Mouse (Mus musculus): Measurements from ENCODE around the gene Mbnl3. TPM values are rescaled to one million over a fixed set of nuclear protein-coding genes. Genes with fewer than 3 reads are reported as not detected.
A peak's percentile ranks its signal among the peaks of the same experiment; 100 is the strongest.

Mbnl3 gene
- 0.40 and 1.6 TPM in 2 replicates for polyA plus RNA-seq (2014; fragmentation: Nextera tagmentation; extraction: Ambion mirVana)

- Histone ChIP-seq H3K36me3 (ENCODE audit: control insufficient read depth, insufficient read depth, low read length) (no peaks in the 10 kb centered on the region), H3K9me3 (ENCODE audit: control insufficient read depth, low read length) (no peaks in the 10 kb centered on the region), H3K4me1 (ENCODE audit: control insufficient read depth, insufficient read depth, low read length) (no peaks in the 10 kb centered on the region), H3K27ac (replicated peaks; ENCODE audit: low read depth, low read length) (no peak within 1 kb of the TSS), H3K4me2 (ENCODE audit: low read length) (peak within 1 kb of the TSS; percentile 79), H3K4me3 (replicated peaks; ENCODE audit: low read depth, low read length) (peak within 1 kb of the TSS; percentile 48), H3K9ac (replicated peaks; ENCODE audit: low read length) (0 out of 2 replicates have a peak within 1 kb of the TSS, but pooled peaks have one; percentile 20), H3K27me3 (ENCODE audit: control insufficient read depth, insufficient read depth, low read length) (peaks cover 12% of the 10 kb centered on the region; the same call in 1 of the 2 replicates)
- ATAC-seq (ENCODE audit: low FRiP score, low TSS enrichment) (no peak), DNase-seq (no peak)
- 44% methylated on average over 11 of the region's 11 CpGs for WGBS
Measured at GRCm38 (mm10) chrX:51206432-51206831, at the start of gene Mbnl3. Mbnl3 (minus strand) TSS chrX:51206532.

DNA sequence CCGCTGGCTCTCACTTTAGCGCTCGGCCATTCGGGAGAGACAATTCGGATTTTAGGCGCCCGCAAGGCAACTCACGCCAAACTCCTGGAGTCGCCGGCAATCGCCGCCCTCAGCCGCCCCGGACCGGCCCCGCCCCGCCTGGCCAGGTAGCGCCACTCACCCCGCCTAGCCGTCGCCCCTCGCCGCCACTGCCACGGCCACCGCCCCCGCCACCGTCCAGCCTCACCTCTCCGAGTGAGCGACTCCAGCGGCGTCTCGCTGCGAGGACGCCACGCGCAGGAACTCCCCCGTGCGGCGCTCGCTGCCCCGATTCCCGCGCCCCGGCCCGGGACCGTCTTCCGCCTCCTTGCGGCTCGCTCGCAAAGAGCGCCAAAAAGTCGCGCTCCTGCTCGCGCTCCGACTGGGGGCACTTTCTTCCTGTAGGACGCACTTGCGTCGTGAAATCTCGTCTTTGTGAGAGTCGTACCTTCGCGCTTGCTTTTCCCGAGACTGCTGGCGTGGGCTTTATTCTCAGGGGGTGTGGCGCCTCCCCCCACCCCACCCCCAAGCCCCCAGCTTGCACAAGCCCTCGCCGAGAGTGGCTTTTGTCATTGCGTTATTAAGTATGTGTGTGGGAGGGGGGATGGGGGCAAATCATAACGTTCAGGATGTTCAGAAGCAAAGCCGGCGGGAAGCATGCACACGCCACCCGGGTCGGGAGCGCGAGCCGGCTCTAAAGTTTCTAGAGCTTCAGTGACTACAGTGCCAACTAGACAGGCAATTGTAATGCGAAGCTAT is 596 bp downstream of the Mbnl3 start:
- Histone ChIP-seq H3K36me3 (ENCODE audit: control insufficient read depth, insufficient read depth, low read length) (no peaks in the 10 kb centered on the region), H3K27me3 (ENCODE audit: control insufficient read depth, insufficient read depth, low read length) (peaks cover 12% of the 10 kb centered on the region; the same call in 1 of the 2 replicates), H3K4me3 (replicated peaks; ENCODE audit: low read depth, low read length) (peak overlapping the region; percentile 48), H3K9ac (replicated peaks; ENCODE audit: low read length) (0 out of 2 replicates have a peak overlapping the region, but pooled peaks have one; percentile 20), H3K27ac (replicated peaks; ENCODE audit: low read depth, low read length) (no peak overlapping the region), H3K9me3 (ENCODE audit: control insufficient read depth, low read length) (no peaks in the 10 kb centered on the region), H3K4me2 (ENCODE audit: low read length) (peak overlapping the region; percentile 79), H3K4me1 (ENCODE audit: control insufficient read depth, insufficient read depth, low read length) (no peaks in the 10 kb centered on the region)
- ATAC-seq (ENCODE audit: low FRiP score, low TSS enrichment) (peak; percentile 70), DNase-seq (peak; percentile 73)
- WGBS: 22% methylated on average over 79 of the region's 79 CpGs

GRCm38 (mm10) chrX:51204626-51205547 is 1.4 kb downstream of the Mbnl3 start:
- Histone ChIP-seq H3K27ac (replicated peaks; ENCODE audit: low read depth, low read length) (no peak overlapping the region), H3K4me2 (ENCODE audit: low read length) (peak overlapping the region; percentile 79), H3K9me3 (ENCODE audit: control insufficient read depth, low read length) (no peaks in the 10 kb centered on the region), H3K9ac (replicated peaks; ENCODE audit: low read length) (no peak overlapping the region; the same call in 1 of the 2 replicates), H3K36me3 (ENCODE audit: control insufficient read depth, insufficient read depth, low read length) (no peaks in the 10 kb centered on the region), H3K27me3 (ENCODE audit: control insufficient read depth, insufficient read depth, low read length) (peaks cover 12% of the 10 kb centered on the region; the same call in 1 of the 2 replicates), H3K4me1 (ENCODE audit: control insufficient read depth, insufficient read depth, low read length) (no peaks in the 10 kb centered on the region), H3K4me3 (replicated peaks; ENCODE audit: low read depth, low read length) (peak overlapping the region; percentile 48)
- WGBS: 25% methylated on average over 37 of the region's 67 CpGs
- ATAC-seq (ENCODE audit: low FRiP score, low TSS enrichment) (peak; percentile 87), DNase-seq (peak; percentile 57)

GRCm38 (mm10) chrX:51197012-51197411 is 9.3 kb downstream of the Mbnl3 start:
- ATAC-seq (ENCODE audit: low FRiP score, low TSS enrichment): no peak
- no peak for DNase-seq
- H3K4me2 ChIP-seq (ENCODE audit: low read length): no peak overlapping the region
- H3K9ac ChIP-seq (replicated peaks; ENCODE audit: low read length): no peak overlapping the region
- H3K4me1 ChIP-seq (ENCODE audit: control insufficient read depth, insufficient read depth, low read length): no peaks in the 10 kb centered on the region
- no peak overlapping the region for H3K4me3 ChIP-seq (replicated peaks; ENCODE audit: low read depth, low read length)
- H3K27ac ChIP-seq (replicated peaks; ENCODE audit: low read depth, low read length): no peak overlapping the region
- H3K27me3 ChIP-seq (ENCODE audit: control insufficient read depth, insufficient read depth, low read length): no peaks in the 10 kb centered on the region
- H3K36me3 ChIP-seq (ENCODE audit: control insufficient read depth, insufficient read depth, low read length): no peaks in the 10 kb centered on the region
- H3K9me3 ChIP-seq (ENCODE audit: control insufficient read depth, low read length): no peaks in the 10 kb centered on the region

DNA sequence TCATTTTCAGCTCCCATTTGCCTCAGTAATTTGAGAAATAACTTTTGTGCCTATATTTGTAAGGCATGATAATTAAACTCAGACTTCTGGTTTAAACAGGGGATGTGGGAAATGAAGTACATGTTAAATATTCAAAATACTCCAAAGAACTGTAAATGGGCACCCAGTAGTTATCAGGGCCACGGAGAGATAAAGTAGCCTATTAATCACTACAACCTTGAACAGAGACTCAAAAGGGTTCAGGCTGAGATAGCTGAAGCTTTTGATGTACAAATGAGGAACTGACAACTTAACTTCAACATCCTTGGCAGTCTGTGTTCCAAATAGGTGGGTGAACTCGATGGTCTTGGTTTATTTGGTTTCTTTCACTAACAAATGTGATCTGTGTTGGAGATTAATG is 34.4 kb downstream of the Mbnl3 start:
- Histone ChIP-seq H3K9me3 (ENCODE audit: control insufficient read depth, low read length) (no peaks in the 10 kb centered on the region), H3K4me2 (ENCODE audit: low read length) (no peak overlapping the region), H3K9ac (replicated peaks; ENCODE audit: low read length) (no peak overlapping the region), H3K4me3 (replicated peaks; ENCODE audit: low read depth, low read length) (no peak overlapping the region), H3K4me1 (ENCODE audit: control insufficient read depth, insufficient read depth, low read length) (no peaks in the 10 kb centered on the region), H3K27me3 (ENCODE audit: control insufficient read depth, insufficient read depth, low read length) (no peaks in the 10 kb centered on the region), H3K27ac (replicated peaks; ENCODE audit: low read depth, low read length) (no peak overlapping the region), H3K36me3 (ENCODE audit: control insufficient read depth, insufficient read depth, low read length) (no peaks in the 10 kb centered on the region)
- DNase-seq: no peak
- ATAC-seq (ENCODE audit: low FRiP score, low TSS enrichment): no peak
- WGBS: 52% methylated on average over 2 of the region's 2 CpGs

DNA sequence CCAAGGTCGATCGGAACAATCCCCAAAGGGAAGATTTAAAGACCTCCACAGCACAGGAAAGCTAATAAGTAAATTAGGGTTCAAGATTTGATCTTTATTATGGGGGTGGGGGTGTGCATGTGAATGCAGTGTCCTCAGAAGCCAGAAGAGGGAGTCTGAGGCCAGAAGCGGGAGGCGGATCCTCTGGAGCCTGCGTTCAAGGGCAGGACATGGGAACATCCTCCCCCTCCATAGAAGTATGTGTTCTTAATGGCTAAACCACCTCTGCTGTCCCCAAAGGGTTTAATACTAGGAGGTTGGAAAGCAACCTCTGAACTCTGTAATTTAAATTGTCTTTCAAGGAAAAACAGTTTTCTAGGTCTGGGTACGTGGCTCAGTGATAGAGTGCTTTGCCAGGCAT is 34.9 kb downstream of the Mbnl3 start:
- no peaks in the 10 kb centered on the region for H3K9me3 ChIP-seq (ENCODE audit: control insufficient read depth, low read length)
- no peak for ATAC-seq (ENCODE audit: low FRiP score, low TSS enrichment)
- H3K9ac ChIP-seq (replicated peaks; ENCODE audit: low read length): no peak overlapping the region
- DNase-seq: no peak
- H3K27me3 ChIP-seq (ENCODE audit: control insufficient read depth, insufficient read depth, low read length): no peaks in the 10 kb centered on the region
- 63% methylated on average over 6 of the region's 6 CpGs for WGBS
- H3K4me3 ChIP-seq (replicated peaks; ENCODE audit: low read depth, low read length): no peak overlapping the region
- no peaks in the 10 kb centered on the region for H3K36me3 ChIP-seq (ENCODE audit: control insufficient read depth, insufficient read depth, low read length)
- H3K4me2 ChIP-seq (ENCODE audit: low read length): no peak overlapping the region
- H3K27ac ChIP-seq (replicated peaks; ENCODE audit: low read depth, low read length): no peak overlapping the region
- H3K4me1 ChIP-seq (ENCODE audit: control insufficient read depth, insufficient read depth, low read length): no peaks in the 10 kb centered on the region

DNA sequence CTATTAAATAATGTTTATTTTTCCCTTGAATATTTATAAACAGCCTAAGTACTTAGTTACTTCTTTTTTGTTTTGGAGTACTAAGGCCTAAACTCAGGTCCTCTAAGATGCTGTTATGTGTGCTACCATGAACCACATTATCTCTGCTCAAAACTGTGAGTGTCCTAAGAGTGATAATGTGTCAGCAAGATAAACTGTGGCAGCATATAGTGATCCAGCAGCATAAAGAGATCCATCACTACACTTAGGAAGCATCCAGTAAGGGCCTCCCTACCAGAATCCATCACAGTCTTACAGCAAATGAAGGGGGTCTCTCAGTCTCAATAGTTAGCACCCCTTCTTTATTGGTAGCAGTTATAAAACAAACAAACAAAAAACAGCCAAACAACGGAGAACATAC is 35.9 kb downstream of the Mbnl3 start:
- Histone ChIP-seq H3K36me3 (ENCODE audit: control insufficient read depth, insufficient read depth, low read length) (no peaks in the 10 kb centered on the region), H3K9ac (replicated peaks; ENCODE audit: low read length) (no peak overlapping the region), H3K4me3 (replicated peaks; ENCODE audit: low read depth, low read length) (no peak overlapping the region), H3K27ac (replicated peaks; ENCODE audit: low read depth, low read length) (no peak overlapping the region), H3K27me3 (ENCODE audit: control insufficient read depth, insufficient read depth, low read length) (no peaks in the 10 kb centered on the region), H3K9me3 (ENCODE audit: control insufficient read depth, low read length) (no peaks in the 10 kb centered on the region), H3K4me2 (ENCODE audit: low read length) (no peak overlapping the region), H3K4me1 (ENCODE audit: control insufficient read depth, insufficient read depth, low read length) (no peaks in the 10 kb centered on the region)
- WGBS: 86% methylated on average over 1 of the region's 1 CpGs
- ATAC-seq (ENCODE audit: low FRiP score, low TSS enrichment) (no peak), DNase-seq (no peak)

DNA sequence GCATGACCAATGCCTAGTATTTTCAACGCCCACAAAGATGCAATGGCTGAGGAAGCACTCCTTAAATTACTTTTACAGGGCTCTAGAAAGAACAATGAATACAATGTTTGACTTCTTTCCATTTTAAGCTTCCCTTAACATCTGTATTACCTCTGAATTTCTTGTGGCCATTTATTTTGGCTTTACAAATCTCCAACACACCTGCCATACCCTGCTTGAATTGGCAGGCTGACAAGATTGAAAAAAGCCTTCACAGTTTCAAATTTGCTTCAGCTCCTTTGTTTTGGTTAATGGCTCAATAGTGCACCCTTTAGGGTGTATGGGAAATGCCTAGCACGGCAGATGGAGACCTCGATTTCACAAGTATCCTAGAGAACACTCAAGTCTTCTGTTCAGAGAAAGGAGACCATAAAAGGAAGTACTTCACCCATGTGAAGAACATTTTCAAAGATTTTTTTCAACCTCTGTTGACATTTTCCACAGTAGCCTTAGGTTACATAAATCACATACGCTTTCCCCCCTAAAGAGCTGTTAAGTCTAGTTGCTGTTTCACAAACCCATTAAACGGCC is 36.8 kb downstream of the Mbnl3 start:
- Histone ChIP-seq H3K27ac (replicated peaks; ENCODE audit: low read depth, low read length) (no peak overlapping the region), H3K9me3 (ENCODE audit: control insufficient read depth, low read length) (no peaks in the 10 kb centered on the region), H3K4me3 (replicated peaks; ENCODE audit: low read depth, low read length) (no peak overlapping the region), H3K36me3 (ENCODE audit: control insufficient read depth, insufficient read depth, low read length) (no peaks in the 10 kb centered on the region), H3K27me3 (ENCODE audit: control insufficient read depth, insufficient read depth, low read length) (no peaks in the 10 kb centered on the region), H3K4me1 (ENCODE audit: control insufficient read depth, insufficient read depth, low read length) (no peaks in the 10 kb centered on the region), H3K9ac (replicated peaks; ENCODE audit: low read length) (no peak overlapping the region), H3K4me2 (ENCODE audit: low read length) (no peak overlapping the region)
- DNase-seq (peak; percentile 0), ATAC-seq (ENCODE audit: low FRiP score, low TSS enrichment) (no peak)
- 72% methylated on average over 5 of the region's 5 CpGs for WGBS

All from midbrain, embryonic 14.5 days (tissue).